Mouse (Mus musculus) ES-E14 (cell line): ENCODE results near the gene Slc25a20. TPM values are rescaled to one million over a fixed set of nuclear protein-coding genes. Genes with fewer than 3 reads are reported as not detected.

Source experiments
- DNase-seq: peaks from one replicate; pipeline ENCODE4 v3.0.0-alpha.2; 2013; ENCODE audit warnings: low read depth, low spot score
- H3K27ac ChIP-seq: 2 replicates; pipeline ENCODE4 v1.5.1; 2012; ENCODE audit warnings: low read depth, mild to moderate bottlenecking, low read length, moderate library complexity, mixed read lengths; ENCODE audit not compliant: poor library complexity, insufficient read depth, severe bottlenecking
- H3K36me3 ChIP-seq: 2 replicates; pipeline ENCODE4 v1.6.1; 2012; ENCODE audit warnings: mild to moderate bottlenecking, low read length, moderate library complexity, mixed read lengths; ENCODE audit not compliant: control insufficient read depth, poor library complexity, insufficient read depth, severe bottlenecking
- H3K4me1 ChIP-seq, 2 experiments: fragments of 150-350 bp in 1 of 2; sonication (generic) in 1 of 2; 2 replicates each; pipeline ENCODE4 v1.6.1; 2012; ENCODE audit warnings: low read length in 2 of 2, mild to moderate bottlenecking in 1 of 2, mixed read lengths in 1 of 2; ENCODE audit not compliant: control insufficient read depth in 2 of 2, insufficient read depth in 2 of 2, poor library complexity in 1 of 2
- H3K4me3 ChIP-seq, 2 experiments: fragments of 150-350 bp in 1 of 2; sonication (generic) in 1 of 2; 2 replicates each; pipeline ENCODE4 v1.5.1; 2012; ENCODE audit warnings: low read length in 2 of 2, low read depth in 1 of 2, mild to moderate bottlenecking in 1 of 2, mixed read lengths in 1 of 2; ENCODE audit not compliant: insufficient read depth in 1 of 2, poor library complexity in 1 of 2, severe bottlenecking in 1 of 2
- H3K9ac ChIP-seq: 2 replicates; pipeline ENCODE4 v1.6.1; 2012; ENCODE audit warnings: low read depth, mild to moderate bottlenecking, low read length, mixed read lengths; ENCODE audit not compliant: poor library complexity, insufficient read depth, severe bottlenecking
- H3K9me3 ChIP-seq: fragments of 150-350 bp; sonication (generic); 2 replicates; pipeline ENCODE4 v1.6.1; 2012; ENCODE audit warnings: low read depth, mild to moderate bottlenecking, low read length; ENCODE audit not compliant: control insufficient read depth, insufficient read depth
- CHD2 ChIP-seq: IDR thresholded peaks from 2 replicates; pipeline ENCODE4 v1.6.1; 2014; ENCODE audit warnings: mild to moderate bottlenecking, low read depth, low read length, inconsistent platforms
- HCFC1 ChIP-seq: IDR thresholded peaks from 2 replicates; pipeline ENCODE4 v1.6.1; 2012; ENCODE audit warnings: low read length, inconsistent platforms, borderline replicate concordance; ENCODE audit not compliant: insufficient read depth
- MAFK ChIP-seq: IDR thresholded peaks from 2 replicates; pipeline ENCODE4 v1.6.1; 2014; ENCODE audit warnings: mild to moderate bottlenecking, low read depth, low read length, inconsistent platforms; ENCODE audit not compliant: insufficient read depth
- ZC3H11A ChIP-seq: IDR thresholded peaks from 2 replicates; pipeline ENCODE4 v1.6.1; 2012; ENCODE audit warnings: low read depth, mild to moderate bottlenecking, inconsistent platforms, low read length, borderline replicate concordance
- ZNF384 ChIP-seq: IDR thresholded peaks from 2 replicates; pipeline ENCODE4 v1.6.1; 2012; ENCODE audit warnings: low read depth, low read length, inconsistent platforms
- in situ Hi-C, 2 experiments: fragments of 600-800 bp; cut with MboI; formaldehyde crosslinking; loops; one replicate each; pipeline ENCODE4 v1.15.1; 2025; ENCODE audit warnings: low sequenced_read_pairs in 2 of 2, inconsistent platforms in 1 of 2; ENCODE audit not compliant: unreplicated experiment in 2 of 2
- total RNA-seq: library from RNA; depleted of rRNA; stranded (reverse); fragments of 300-350 nt; gene quantifications from 2 replicates; pipeline ENCODE4 v1.2.3, GENCODE M21; 2012

Gene Slc25a20
- total RNA-seq, 1 experiment: 59.4 TPM

GRCm38 (mm10) chr9:108630683-108631082 is 31.2 kb upstream of the Slc25a20 start:
- H3K4me1 ChIP-seq: peaks cover 0 to 2% of the 10 kb centered on the region in 2 experiments; a peak in 1 of 4 replicates
- DNase-seq: no peak
- no peak overlapping the region for H3K4me3 ChIP-seq
- H3K36me3 ChIP-seq: peaks cover 9% of the 10 kb centered on the region
- no peak for TF ChIP-seq ZNF384
- in situ Hi-C loops: no loop called here
- no peak overlapping the region for H3K27ac ChIP-seq
- no peaks in the 10 kb centered on the region for H3K9me3 ChIP-seq
- H3K9ac ChIP-seq: no peak overlapping the region

GRCm38 (mm10) chr9:108631631-108632256 is 30.1 kb upstream of the Slc25a20 start:
- no peak overlapping the region for H3K9ac ChIP-seq
- H3K36me3 ChIP-seq: peaks cover 7% of the 10 kb centered on the region
- in situ Hi-C loops: no loop called here
- DNase-seq: no peak
- H3K4me1 ChIP-seq: peaks cover 0 to 2% of the 10 kb centered on the region in 2 experiments; a peak in 2 of 4 replicates
- no peak overlapping the region for H3K27ac ChIP-seq
- H3K4me3 ChIP-seq: no peak overlapping the region
- TF ChIP-seq HCFC1 (no peak), CHD2 (no peak), MAFK (no peak)
- H3K9me3 ChIP-seq: no peaks in the 10 kb centered on the region

- peaks cover 7% of the 10 kb centered on the region for H3K36me3 ChIP-seq
Observed at GRCm38 (mm10) chr9:108632375-108632774, 29.5 kb upstream of the Slc25a20 start.

GRCm38 (mm10) chr9:108633846-108634245 is 28.0 kb upstream of the Slc25a20 start:
- no peak for TF ChIP-seq ZC3H11A
- no peak for TF ChIP-seq MAFK
- no peak for TF ChIP-seq CHD2
- no peak for TF ChIP-seq ZNF384
- TF ChIP-seq HCFC1: no peak
- peaks cover 0 to 2% of the 10 kb centered on the region in 2 experiments; a peak in 2 of 4 replicates for H3K4me1 ChIP-seq
- H3K9me3 ChIP-seq: no peaks in the 10 kb centered on the region
- H3K27ac ChIP-seq: no peak overlapping the region
- H3K4me3 ChIP-seq: no peak overlapping the region
- H3K9ac ChIP-seq: no peak overlapping the region
- no peak for DNase-seq
- in situ Hi-C loops: no loop called here
- peaks cover 7% of the 10 kb centered on the region for H3K36me3 ChIP-seq

More at GRCm38 (mm10) chr9:108632375-108632774, 29.5 kb upstream of the Slc25a20 start:
- no peaks in the 10 kb centered on the region for H3K9me3 ChIP-seq
- no peak for DNase-seq
- H3K4me1 ChIP-seq: peaks cover 0 to 2% of the 10 kb centered on the region in 2 experiments; a peak in 2 of 4 replicates
- no peak overlapping the region for H3K27ac ChIP-seq
- no peak for TF ChIP-seq ZNF384
- no peak for TF ChIP-seq MAFK
- no peak overlapping the region for H3K9ac ChIP-seq
- in situ Hi-C loops: no loop called here
- no peak overlapping the region for H3K4me3 ChIP-seq

GRCm38 (mm10) chr9:108635415-108635814 is 26.5 kb upstream of the Slc25a20 start:
- H3K9ac ChIP-seq: no peak overlapping the region
- H3K27ac ChIP-seq: no peak overlapping the region
- no peaks in the 10 kb centered on the region for H3K9me3 ChIP-seq
- H3K4me1 ChIP-seq: peaks cover 0 to 2% of the 10 kb centered on the region in 2 experiments; a peak in 2 of 4 replicates
- no peak overlapping the region for H3K4me3 ChIP-seq
- DNase-seq: no peak
- in situ Hi-C loops: no loop called here
- H3K36me3 ChIP-seq: peaks cover 7% of the 10 kb centered on the region
- TF ChIP-seq ZC3H11A (no peak), HCFC1 (no peak), ZNF384 (no peak), CHD2 (no peak), MAFK (no peak)
